Mouse (Mus musculus): ENCODE results near the gene R3hdm2. TPM values are rescaled to one million over a fixed set of nuclear protein-coding genes. Genes with fewer than 3 reads are reported as not detected.

Gene R3hdm2
- polyA plus RNA-seq, 1 experiment = 79.9 TPM

GRCm38 (mm10) chr10:127432466-127432865, 52.3 kb downstream of the R3hdm2 start:
- TF ChIP-seq GATA1 (IDR thresholded peaks at IDR 0.05; ENCODE audit: low read length) = no peak

GRCm38 (mm10) chr10:127437354-127438113, 57.4 kb downstream of the R3hdm2 start:
- TF ChIP-seq GATA1 (IDR thresholded peaks at IDR 0.05; ENCODE audit: low read length) = no peak

GRCm38 (mm10) chr10:127453701-127454100, 73.6 kb downstream of the R3hdm2 start:
- no peak for TF ChIP-seq GATA1 (IDR thresholded peaks at IDR 0.05; ENCODE audit: low read length)

GRCm38 (mm10) chr10:127462411-127463096, 82.4 kb downstream of the R3hdm2 start:
- TF ChIP-seq GATA1 (IDR thresholded peaks at IDR 0.05; ENCODE audit: low read length) = no peak

- TF ChIP-seq GATA1 (IDR thresholded peaks at IDR 0.05; ENCODE audit: low read length) = no peak
Measured at GRCm38 (mm10) chr10:127471281-127471988, 91.3 kb downstream of the R3hdm2 start.

- TF ChIP-seq GATA1 (IDR thresholded peaks at IDR 0.05; ENCODE audit: low read length) = no peak
Measured at GRCm38 (mm10) chr10:127472722-127473121, 92.6 kb downstream of the R3hdm2 start.

GRCm38 (mm10) chr10:127475175-127475574, 95.0 kb downstream of the R3hdm2 start:
- no peak for TF ChIP-seq GATA1 (IDR thresholded peaks at IDR 0.05; ENCODE audit: low read length)

GRCm38 (mm10) chr10:127476541-127476940, 96.4 kb downstream of the R3hdm2 start:
- no peak for TF ChIP-seq GATA1 (IDR thresholded peaks at IDR 0.05; ENCODE audit: low read length)

- no peak for TF ChIP-seq GATA1 (IDR thresholded peaks at IDR 0.05; ENCODE audit: low read length)
Measured at GRCm38 (mm10) chr10:127477301-127477700, 97.2 kb downstream of the R3hdm2 start.

- TF ChIP-seq GATA1 (IDR thresholded peaks at IDR 0.05; ENCODE audit: low read length) = no peak
Measured at GRCm38 (mm10) chr10:127479131-127479530, 99.0 kb downstream of the R3hdm2 start.

GRCm38 (mm10) chr10:127480833-127481813, 101.0 kb downstream of the R3hdm2 start:
- no peak for TF ChIP-seq GATA1 (IDR thresholded peaks at IDR 0.05; ENCODE audit: low read length)

- no peak for TF ChIP-seq GATA1 (IDR thresholded peaks at IDR 0.05; ENCODE audit: low read length)
Measured at GRCm38 (mm10) chr10:127485235-127485634, 105.1 kb downstream of the R3hdm2 start.

- TF ChIP-seq GATA1 (IDR thresholded peaks at IDR 0.05; ENCODE audit: low read length) = no peak
Measured at GRCm38 (mm10) chr10:127488856-127489255, 108.7 kb downstream of the R3hdm2 start.

- no peak for TF ChIP-seq GATA1 (IDR thresholded peaks at IDR 0.05; ENCODE audit: low read length)
Measured at GRCm38 (mm10) chr10:127490160-127491127, 110.3 kb downstream of the R3hdm2 start.
